Mouse (Mus musculus): ENCODE measurements around the gene Cdsn. TPM values are rescaled to one million over a fixed set of nuclear protein-coding genes. Genes with fewer than 3 reads are reported as not detected.

The Cdsn gene
- total RNA-seq, 2 experiments from 2014 or later, result 0.26 to 0.36 TPM

- intact Hi-C loops (cut with DNase I), result no loop called here
Measured at GRCm38 (mm10) chr17:35569091-35569944, 17.4 kb downstream of the Cdsn start.

GRCm38 (mm10) chr17:35570836-35571235 lies 18.9 kb downstream of the Cdsn start:
- intact Hi-C loops (cut with DNase I), result no loop called here
- DNase-seq, result no peak

More at GRCm38 (mm10) chr17:35569091-35569944, 17.4 kb downstream of the Cdsn start:
- DNase-seq, result no peak

GRCm38 (mm10) chr17:35571477-35571876 lies 19.5 kb downstream of the Cdsn start:
- intact Hi-C loops (cut with DNase I), result no loop called here
- no peak for DNase-seq

GRCm38 (mm10) chr17:35578211-35578610 lies 26.3 kb downstream of the Cdsn start:
- intact Hi-C loops (cut with DNase I), result no loop called here
- peak; percentile 83 for DNase-seq

- DNase-seq, result no peak
- intact Hi-C loops (cut with DNase I), result loop anchor here (5.0 kb wide), 1 partner anchor 154 kb away; no protein-coding TSS in a partner anchor
Measured at GRCm38 (mm10) chr17:35582900-35583299, 31.0 kb downstream of the Cdsn start.

GRCm38 (mm10) chr17:35584330-35584937 lies 32.5 kb downstream of the Cdsn start:
- peak; percentile 87 for DNase-seq
- intact Hi-C loops (cut with DNase I), result loop anchor here (5.0 kb wide), 1 partner anchor 153 kb away; no protein-coding TSS in a partner anchor

- intact Hi-C loops (cut with DNase I), result no loop called here
- DNase-seq, result no peak
Measured at GRCm38 (mm10) chr17:35587291-35587690, 35.4 kb downstream of the Cdsn start.

- no peak for DNase-seq
- intact Hi-C loops (cut with DNase I), result no loop called here
Measured at GRCm38 (mm10) chr17:35588387-35588786, 36.5 kb downstream of the Cdsn start.

GRCm38 (mm10) chr17:35590410-35591218 lies 38.7 kb downstream of the Cdsn start:
- peak; percentile 82 for DNase-seq
- intact Hi-C loops (cut with DNase I), result loop anchor here (5.0 kb wide), 1 partner anchor 42 kb away; no protein-coding TSS in a partner anchor

- intact Hi-C loops (cut with DNase I), result loop anchor here (5.0 kb wide), 1 partner anchor 41 kb away; no protein-coding TSS in a partner anchor
- no peak for DNase-seq
Measured at GRCm38 (mm10) chr17:35591219-35591578, 39.3 kb downstream of the Cdsn start.

GRCm38 (mm10) chr17:35591731-35592130 lies 39.8 kb downstream of the Cdsn start:
- intact Hi-C loops (cut with DNase I), result loop anchor here (5.0 kb wide), 1 partner anchor 41 kb away; no protein-coding TSS in a partner anchor

GRCm38 (mm10) chr17:35592131-35592530 lies 40.2 kb downstream of the Cdsn start:
- DNase-seq, result no peak
- intact Hi-C loops (cut with DNase I), result loop anchor here (5.0 kb wide), 1 partner anchor 40 kb away; no protein-coding TSS in a partner anchor

More at GRCm38 (mm10) chr17:35591731-35592130, 39.8 kb downstream of the Cdsn start:
- DNase-seq, result no peak

- intact Hi-C loops (cut with DNase I), result loop anchor here (5.0 kb wide), 1 partner anchor 39 kb away; no protein-coding TSS in a partner anchor
- no peak for DNase-seq
Measured at GRCm38 (mm10) chr17:35593786-35594185, 41.9 kb downstream of the Cdsn start.

GRCm38 (mm10) chr17:35594456-35594855 lies 42.5 kb downstream of the Cdsn start:
- DNase-seq, result no peak
- intact Hi-C loops (cut with DNase I), result loop anchor here (5.0 kb wide), 1 partner anchor 38 kb away; no protein-coding TSS in a partner anchor

GRCm38 (mm10) chr17:35597399-35597798 lies 45.5 kb downstream of the Cdsn start:
- intact Hi-C loops (cut with DNase I), result no loop called here
- no peak for DNase-seq

GRCm38 (mm10) chr17:35601249-35601648 lies 49.3 kb downstream of the Cdsn start, which contains the start of gene Sfta2:
Sfta2 (plus strand) TSS chr17:35601549.
- no peak for DNase-seq
- intact Hi-C loops (cut with DNase I), result no loop called here

- intact Hi-C loops (cut with DNase I), result no loop called here
- no peak for DNase-seq
Measured at GRCm38 (mm10) chr17:35601736-35602354, 49.9 kb downstream of the Cdsn start.

All from left cerebral cortex, postnatal 4 days (tissue).